Mouse (Mus musculus) gastrocnemius, postnatal 10 days (tissue): ENCODE results near the gene Dnttip1. TPM values are rescaled to one million over a fixed set of nuclear protein-coding genes. Genes with fewer than 3 reads are reported as not detected.
"Not testable (repeated sequence)": the region's sequence is repeated elsewhere in the genome, so short reads cannot be mapped to it uniquely, and the experiment has no call there.

ENCODE experiments used
- DNase-seq: peaks from one replicate; pipeline ENCODE4 v3.0.0; 2021; ENCODE audit warnings: mixed read lengths
- long read RNA-seq, 2 experiments: library from polyadenylated mRNA; stranded (forward); transcript quantifications; one replicate each; pipeline ENCODE4 v2.0.0; 2021
- total RNA-seq, 2 experiments: library from RNA; stranded (reverse); gene quantifications; 2 replicates each; pipeline ENCODE4 v1.2.3; 2021

The Dnttip1 gene
- total RNA-seq, result 10 to 100 TPM; 27.4 to 31.9 TPM
- long read RNA-seq, experiment 1, transcript Dnttip1-201 (13 exons, 1,664 nt), result major isoform, 63 of 80 reads
- long read RNA-seq, experiment 1, partial matches to known transcripts, result 6 of 80 reads
- long read RNA-seq, experiment 1, other reads (novel, unspliced or antisense), result 11 of 80 reads
- long read RNA-seq, experiment 2, transcript Dnttip1-201 (13 exons, 1,664 nt), result major isoform, 70 of 87 reads
- long read RNA-seq, experiment 2, partial matches to known transcripts, result 9 of 87 reads
- long read RNA-seq, experiment 2, other reads (novel, unspliced or antisense), result 8 of 87 reads

DNA sequence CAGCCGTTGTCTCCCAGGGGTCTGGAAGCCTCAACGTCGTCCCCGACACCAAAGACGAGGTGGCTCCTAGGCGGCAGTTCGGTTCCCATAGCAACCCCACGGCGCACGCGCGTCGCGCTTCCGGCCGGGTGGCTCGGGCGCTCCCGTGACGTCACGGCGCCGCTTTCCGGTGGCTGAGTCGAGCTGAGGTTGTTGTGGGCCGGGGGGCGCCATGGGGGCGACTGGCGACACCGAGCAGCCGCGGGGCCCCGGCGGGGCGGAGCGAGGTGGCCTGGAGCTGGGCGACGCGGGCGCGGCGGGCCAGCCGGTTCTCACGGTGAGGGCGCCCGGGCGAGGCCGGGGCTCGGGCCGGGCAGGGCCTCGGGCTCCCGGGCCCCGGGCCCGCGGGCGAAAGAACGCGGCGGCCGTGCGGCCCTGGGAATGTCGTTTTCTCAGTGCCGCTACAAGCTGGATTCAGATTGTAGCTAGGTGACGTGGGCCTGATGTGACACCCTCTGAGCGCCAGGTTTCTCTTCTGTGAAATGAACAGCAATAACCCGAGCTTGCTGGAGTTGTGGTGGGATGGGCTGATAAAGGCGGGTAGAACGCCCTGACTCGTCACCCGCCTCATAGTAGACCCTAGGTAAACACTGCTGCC is at the start of gene Dnttip1, which contains the start of gene Wfdc3:
TSS of gene Dnttip1 (plus strand) at position 141 of the 637 bp plus-strand sequence.
TSS of gene Wfdc3 (minus strand) at position 89 of the 637 bp plus-strand sequence.
- DNase-seq, result peak; percentile 96

DNA sequence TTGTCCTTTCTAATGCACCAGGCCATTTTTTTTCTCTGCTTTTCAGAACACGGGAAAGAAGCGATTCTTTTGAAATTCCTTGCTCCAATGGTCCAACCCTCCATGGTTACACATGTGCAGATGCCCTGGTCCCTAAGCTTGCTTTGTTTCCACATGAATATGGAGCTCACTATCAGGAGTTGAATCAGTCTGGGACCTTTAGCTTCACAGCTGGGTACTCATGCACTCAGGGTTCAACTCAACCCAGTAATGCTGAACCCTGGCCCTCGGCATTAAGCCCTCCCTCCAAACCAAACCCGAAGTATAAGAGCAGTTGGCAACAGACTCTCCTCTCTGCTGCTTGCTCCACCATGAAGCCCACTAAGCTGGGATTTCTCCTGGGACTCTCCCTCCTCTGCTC is 47.6 kb upstream of the Dnttip1 start, which contains the start of gene Spint4:
TSS of gene Spint4 (plus strand) at position 301 of the 400 bp plus-strand sequence.
- DNase-seq, result no peak

DNA sequence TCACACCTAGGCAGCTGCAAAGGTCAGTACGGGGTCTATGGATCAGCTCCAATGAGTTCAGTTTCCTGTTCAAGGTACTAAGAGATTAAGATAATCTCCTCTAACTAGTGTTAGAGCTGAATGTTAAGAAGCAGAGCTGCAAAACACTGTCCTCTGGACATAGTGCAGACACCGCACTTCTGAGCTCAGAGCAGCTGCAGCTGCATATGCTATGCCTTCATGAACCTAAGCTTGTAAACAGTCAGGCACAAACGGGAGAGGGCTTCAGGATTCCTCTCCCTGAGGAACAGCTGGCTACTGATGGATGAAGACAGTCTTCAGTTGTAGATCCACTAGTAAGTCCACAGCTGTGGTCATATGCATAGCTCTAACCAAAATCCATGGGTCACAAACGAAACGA is 44.8 kb upstream of the Dnttip1 start:
- DNase-seq, result no peak

DNA sequence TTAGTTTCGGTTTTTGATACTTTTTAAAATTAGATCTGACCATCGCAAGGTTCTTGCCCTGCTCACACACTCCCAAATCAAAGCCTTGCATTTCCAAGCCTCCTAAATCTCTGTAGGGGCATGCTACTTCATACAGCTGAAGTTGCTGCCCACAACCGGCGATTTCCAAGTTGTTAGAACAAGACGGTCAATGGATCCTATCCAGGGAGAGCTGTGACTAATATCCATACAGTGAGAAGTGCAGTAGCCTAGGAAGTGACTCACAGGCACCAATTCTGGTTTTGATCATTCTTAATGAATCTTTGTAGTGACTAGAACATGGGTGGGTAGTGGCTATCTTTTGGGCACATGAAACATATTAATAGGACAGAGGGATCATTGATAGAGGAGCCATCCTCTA is 44.0 kb upstream of the Dnttip1 start:
- no peak for DNase-seq

DNA sequence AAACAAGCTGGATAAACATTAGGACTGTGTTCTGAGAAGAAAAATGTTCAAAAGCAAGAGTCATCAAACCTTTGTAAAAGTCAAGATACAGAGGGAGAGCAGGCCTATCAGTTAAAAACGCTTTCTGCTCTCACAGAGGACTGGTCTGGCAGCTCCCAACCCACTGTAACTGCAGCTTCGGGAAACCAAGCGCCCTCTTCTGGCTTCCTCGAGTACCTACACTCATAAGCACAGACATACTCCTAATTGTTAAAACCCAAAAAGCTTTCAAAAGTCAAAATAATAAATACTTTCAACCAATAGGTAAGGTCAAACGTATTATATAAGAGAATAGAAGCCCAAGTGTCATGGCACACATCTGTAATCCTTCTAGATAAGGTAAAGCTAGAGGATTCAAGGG is 41.5 kb upstream of the Dnttip1 start:
- DNase-seq, result no peak

DNA sequence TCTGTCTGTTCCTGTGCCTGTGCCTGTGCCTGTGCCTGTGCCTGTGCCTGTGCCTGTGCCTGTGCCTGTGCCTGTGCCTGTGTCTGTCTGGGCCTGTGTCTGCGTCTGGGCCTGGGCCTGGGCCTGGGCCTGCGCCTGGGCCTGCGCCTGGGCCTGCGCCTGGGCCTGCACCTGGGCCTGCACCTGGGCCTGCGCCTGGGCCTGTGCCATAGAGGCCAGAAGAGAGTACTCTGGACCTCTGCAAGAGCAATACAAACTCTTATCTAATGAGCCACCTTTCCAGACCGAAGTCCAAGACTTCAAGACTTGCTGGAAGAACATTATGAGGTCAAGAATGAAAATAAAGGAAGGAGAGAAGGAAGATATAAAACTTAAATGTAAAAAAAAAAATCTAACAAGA is 40.5 kb upstream of the Dnttip1 start:
- DNase-seq, result no peak

DNA sequence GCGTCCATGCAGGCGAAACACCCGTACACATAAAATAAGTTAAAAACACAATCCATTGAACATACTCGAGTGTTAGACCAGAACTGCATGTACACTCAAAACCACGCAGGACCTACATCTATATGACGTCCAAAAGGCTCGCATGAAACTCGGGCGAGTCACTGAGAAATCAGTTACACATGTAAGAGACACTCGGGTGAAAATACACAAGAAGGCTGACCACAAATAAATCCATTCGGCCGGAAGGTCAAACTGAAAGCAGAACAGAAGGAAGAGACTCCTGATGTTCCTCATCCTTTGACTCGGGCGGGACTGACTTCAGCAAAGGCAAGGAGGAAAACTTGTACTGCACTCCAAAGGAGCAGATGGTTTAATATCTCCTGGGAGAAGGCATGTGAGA is 39.8 kb upstream of the Dnttip1 start:
- DNase-seq, result no peak

DNA sequence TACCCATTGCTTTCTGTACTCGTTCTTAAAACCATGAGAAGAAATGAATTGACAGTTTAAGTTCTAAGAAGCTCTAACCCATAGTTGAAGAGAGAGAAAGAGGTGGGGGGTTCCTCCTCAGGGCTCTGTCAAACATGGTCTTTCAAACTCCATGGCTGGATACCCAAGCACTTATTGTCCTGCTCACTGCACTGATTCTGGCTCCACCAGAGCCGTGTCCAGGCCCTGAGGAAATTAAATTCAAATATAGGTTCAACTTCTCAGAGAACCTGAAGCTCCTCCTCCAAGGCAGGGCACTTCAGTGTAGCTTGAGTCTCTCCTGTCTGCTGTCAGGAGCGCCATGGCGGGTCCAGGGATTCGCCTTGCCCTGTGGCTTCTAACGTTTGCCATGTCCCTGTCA is 30.8 kb upstream of the Dnttip1 start, which contains the start of gene Spint5:
TSS of gene Spint5 (plus strand) at position 301 of the 400 bp plus-strand sequence.
- DNase-seq, result no peak

DNA sequence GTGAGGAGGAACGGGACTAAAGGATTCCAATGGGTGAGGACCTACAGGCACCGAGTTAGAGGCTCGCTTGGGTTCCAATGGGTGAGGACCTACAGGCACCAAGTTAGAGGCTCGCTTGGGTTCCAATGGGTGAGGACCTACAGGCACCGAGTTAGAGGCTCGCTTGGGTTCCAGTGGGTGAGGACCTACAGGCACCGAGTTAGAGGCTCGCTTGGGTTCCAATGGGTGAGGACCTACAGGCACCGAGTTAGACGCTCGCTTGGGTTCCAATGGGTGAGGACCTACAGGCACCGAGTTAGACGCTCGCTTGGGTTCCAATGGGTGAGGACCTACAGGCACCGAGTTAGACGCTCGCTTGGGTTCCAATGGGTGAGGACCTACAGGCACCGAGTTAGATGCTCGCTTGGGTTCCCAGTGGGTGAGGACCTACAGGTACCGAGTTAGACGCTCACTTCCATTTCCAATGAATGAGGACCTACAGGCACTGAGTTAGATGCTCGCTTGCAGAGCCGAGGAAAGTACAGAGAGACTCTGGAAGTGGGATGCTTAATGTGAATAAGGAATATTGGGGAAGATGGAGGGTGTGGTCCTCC is 29.5 kb upstream of the Dnttip1 start:
- DNase-seq, result not testable (repeated sequence)

DNA sequence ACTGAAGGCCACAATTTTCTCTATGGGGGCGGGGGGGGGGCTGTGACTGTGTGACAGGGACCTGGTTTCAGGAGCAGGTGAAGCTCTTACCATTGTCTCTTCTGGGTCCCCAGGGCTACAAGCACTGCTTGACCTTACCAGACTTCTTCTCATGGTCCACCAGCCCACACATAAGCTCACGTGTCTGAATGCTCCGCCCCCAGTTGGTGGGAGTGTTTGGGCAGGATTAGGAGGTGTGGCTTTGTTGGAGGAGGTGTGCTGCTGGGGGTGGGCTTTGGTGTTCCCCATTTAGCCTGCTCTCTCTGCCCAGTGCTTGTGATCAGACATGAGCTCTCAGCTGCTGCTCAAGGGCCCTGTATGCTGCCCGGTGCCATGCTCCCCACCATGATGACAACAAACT is 22.5 kb upstream of the Dnttip1 start:
- no peak for DNase-seq

DNA sequence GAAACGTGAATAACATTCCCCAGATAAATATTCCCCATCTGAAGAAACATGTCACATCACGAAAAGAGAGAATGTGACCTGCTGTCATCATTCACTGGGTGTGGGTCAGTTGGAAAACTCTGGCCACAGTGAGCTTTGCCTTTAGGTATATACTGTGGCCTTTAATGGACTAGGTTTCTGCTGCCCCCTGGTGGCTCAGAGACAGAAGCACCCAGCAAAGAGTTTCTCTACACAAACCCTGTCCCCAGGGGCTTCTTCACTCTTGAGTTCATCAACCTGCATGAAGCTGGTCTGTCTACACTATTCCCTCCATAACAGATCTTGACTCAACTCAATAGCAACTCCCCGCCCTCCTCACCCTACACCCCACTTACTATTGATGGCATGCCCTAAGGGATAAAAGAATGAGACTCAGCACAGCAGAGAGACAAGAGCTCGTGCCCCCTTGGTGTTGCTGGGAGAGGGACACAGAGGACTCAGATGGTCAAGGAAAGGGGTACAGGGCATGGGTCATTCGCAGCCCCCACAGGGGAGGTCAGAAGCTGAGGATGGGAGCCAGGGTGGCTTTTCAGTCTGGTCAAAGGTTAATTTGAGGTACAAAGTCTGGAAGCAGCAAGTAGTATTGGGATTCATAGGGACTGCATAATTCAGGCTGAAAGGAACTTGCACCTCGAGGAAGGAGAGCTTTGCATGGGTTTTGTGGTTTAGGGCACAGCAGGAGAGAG is 19.7 kb upstream of the Dnttip1 start:
- peak; percentile 63 for DNase-seq

DNA sequence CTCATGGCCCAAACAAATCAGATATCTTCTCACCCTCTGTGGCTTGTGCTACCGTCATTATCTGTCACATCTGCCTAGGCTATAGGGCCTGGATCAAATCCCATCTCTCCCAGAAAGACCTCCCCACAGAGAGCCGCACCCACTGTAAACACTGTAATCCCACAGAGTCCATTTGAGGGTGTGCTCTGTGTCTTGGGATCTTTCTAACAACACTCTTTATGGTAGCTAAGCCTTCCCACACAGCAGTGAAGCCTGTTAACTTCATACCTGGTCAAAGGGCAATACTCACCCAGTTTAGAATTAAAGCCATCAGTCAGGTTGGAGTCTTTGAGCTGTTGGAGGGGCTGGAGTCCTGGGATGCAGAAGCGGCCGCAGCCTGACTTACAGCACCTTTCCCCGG is 14.1 kb upstream of the Dnttip1 start:
- no peak for DNase-seq

DNA sequence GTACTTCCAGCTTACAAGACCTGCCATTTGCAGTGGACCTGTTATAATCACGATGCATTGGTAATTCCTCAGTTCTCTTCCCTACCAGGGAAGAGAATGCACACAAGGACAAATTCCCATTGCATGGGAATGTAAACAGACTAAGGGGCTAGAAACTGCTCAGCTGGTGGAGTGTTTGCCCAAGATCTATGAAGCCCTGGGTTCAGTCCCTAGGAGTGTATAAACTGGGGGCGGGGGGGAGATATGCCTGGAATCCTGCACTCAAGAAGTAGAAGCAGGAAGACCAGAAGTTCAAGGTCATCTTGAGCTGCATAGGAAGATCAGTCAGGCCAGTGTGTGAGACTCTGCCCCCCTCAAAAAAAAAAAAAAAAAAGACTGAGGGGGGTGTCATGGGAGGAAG is 12.5 kb upstream of the Dnttip1 start:
- DNase-seq, result no peak

DNA sequence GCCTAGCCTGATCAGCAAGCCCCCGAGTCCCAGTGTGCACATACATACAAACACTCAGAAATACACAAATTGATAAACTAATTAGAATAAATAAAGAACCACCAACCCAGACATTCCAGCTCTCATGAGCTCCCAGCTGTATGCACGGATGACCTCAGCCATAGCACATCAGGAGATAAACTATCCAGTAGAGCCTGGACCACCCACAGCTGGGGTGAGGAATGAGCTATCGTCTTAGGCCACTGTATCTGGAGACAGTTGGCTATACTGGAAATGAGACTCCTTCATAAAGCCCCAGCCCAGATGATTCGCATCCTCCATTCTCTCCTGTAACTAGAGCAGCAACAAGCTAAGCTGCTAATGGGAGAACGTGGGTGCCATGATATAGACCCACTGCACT is 10.9 kb upstream of the Dnttip1 start:
- no peak for DNase-seq

DNA sequence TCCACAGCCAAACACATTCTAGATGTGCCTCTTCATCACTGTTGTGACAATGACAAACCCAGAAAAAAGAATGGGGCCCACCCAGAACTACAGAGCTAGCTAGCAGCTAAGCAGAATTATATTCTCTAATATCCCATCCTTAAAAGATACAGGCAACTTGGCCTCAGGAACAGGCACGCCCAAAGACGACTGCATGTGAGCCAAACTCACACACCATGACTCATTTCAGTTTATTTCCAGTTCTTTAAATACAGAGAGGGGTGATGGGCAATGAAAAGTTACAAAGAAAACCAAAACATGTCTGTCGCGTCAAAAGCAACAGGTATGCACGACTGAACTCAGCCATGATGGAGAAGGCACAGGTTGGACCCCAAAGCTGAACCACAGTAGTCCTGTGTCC is 10.3 kb upstream of the Dnttip1 start:
- no peak for DNase-seq

DNA sequence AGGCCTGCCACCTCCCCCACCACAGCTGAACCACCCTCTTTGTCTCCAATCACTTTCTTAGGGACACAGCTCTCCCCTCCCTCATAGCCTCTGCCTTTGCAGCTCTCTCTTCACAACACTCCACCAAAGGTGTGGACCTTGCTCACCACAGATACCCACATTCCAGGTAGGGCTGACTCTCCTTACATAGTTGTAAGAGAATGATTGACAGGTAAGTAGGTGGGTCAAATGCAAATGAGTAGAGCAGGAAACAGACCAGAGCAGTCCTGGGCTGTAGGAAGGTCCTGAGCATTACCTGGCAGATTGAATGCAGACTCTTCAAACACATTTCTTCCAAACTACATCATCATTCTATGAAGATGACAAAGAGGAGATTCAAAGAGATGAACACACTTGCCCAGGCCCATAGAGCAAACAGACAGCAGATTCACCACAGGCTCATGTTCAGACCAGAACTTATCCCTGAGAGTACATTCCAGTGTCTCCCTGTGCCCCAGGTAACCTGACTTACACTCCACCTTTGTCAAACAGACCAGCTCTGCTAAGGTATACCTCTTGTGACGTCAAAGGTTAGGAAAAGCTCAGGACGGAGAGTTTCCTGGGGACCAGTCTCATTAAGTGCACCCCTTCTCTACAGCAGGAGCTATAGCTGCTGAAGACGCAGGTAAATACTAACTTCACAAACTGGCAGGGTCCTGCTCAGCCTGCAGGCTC is 8.2 kb upstream of the Dnttip1 start:
- no peak for DNase-seq

DNA sequence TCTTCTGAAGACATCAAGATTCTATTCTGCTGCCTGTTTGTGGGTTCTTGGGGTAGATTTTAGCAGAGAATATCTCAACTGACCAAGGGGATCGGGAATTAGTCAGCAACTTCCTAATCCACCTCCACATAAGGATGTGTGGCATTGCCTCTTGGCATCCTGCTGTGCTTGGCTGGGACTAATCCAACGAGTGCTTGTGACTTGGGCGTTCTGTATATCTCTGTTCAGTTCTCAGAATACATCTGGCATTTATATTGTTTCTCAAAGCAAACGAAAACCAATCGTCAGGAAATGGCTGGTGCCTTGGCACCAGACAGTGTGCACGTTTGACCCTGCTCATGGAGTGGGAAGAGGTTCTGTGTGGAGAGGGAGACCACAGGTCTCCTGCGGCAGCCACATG is 5.9 kb upstream of the Dnttip1 start:
- no peak for DNase-seq

DNA sequence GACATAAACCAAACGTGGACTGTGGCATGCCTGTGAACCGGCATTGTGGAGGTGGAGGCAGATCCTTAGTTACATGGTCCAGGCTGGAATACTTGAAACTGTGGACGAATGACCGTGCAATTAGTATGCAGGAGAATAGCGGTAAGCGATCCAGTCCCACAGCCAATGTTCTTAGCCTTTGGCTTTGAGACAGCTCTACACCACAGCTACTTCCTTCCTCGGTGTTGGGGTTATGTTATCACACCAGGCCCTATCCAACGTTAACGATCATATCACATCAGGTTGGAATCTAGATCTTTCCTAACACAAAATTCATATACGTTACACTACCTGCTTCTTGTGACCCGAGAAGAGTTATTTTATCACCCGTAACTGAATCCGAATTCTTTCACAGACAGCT is 796 bp upstream of the Dnttip1 start:
- DNase-seq, result no peak

DNA sequence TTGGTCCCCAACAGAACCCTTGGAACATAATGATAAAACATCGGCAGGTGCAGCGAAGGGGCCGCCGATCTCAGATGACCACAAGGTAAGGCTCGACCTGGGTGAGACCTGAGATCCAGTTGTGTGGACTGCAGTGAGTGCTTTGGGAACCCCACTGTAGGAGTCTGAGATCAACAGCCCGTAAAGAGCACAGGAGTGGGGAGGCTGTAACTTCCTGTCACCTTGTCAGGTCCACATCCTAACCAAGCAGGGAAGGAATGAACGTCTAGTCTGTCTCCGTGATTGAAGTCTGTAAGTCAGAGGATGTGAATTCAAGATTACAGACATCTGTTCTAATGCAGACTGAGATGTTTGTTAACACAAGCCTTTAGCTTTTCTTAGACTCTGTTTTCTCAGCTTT is 910 bp downstream of the Dnttip1 start:
- no peak for DNase-seq

DNA sequence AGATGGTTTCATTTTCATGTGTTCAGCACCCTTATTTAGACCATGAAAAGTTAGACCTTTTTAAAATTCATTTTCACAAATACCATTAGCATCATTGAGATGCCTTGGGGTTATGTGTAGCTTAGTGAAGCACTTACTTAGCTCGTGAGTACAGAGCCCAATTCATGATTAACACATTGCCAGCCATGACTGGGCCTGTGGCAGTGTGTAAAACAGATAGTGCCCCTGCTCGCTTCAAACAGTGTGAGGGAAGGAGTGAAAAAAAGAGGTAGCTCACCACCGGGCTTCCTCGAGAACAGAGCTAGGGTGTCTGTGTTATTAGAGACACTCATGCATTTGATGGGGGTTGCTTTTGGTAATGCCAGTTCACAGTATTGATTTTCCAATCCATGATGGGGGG is 2.4 kb downstream of the Dnttip1 start:
- no peak for DNase-seq

DNA sequence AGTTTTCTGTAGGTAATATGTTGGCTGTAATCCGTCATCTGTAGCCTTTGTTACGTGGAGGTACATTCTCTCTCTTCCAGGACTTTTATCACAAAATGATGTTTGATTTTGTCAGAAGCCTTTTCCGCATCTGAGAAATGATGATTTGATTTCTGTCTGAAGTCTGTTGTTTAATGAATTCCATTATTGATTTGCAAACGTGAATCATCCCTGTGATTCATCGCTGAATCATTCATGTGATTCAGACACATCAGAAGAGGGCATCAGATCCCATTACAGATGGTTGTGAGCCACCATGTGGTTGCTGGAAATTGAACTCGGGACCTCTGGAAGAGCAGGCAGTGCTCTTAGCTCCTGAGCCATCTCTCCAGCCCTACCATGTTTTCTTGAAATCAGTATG is 3.2 kb downstream of the Dnttip1 start:
- DNase-seq, result no peak

DNA sequence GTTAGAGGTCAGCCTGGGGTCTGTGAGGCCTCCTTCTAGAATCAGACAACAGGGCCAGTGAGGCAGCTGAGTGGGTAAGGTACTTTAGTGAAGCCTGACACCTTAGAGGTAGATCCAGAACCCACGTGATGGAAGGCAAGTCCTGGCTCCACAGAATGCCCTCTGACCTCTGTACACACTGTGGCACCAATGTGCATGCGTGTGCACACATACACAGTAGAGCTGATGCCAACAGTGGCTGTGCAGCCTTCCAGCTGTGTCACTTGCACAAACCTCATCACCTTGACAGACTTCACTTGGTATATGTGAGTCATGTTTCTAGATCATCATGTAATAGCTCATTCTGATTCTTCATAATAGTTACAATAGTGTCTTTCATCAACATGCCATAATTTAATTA is 6.7 kb downstream of the Dnttip1 start:
- no peak for DNase-seq
